16 mouse cellular contexts compared by ENCODE assay signal in the genomic region with DNA sequence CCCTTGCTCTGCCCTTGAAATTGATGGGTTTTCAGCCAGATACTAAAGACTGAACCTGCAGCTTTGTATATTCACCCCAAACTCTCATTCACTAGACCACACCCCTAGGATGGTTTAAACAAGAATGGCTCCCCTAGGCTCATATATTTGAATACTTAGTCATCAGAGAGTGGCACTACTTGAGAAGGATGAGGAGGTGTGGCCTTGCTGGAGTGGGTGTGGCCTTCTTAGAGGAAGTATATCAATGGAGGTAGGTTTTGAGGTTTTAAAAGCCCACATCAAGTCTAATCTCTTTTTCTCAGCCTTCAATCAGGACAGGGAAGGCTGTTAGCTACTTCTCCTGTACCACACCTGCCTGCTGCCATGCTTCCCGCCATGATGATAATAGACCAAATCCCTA.
"Had no signal": no experiment of that assay in that cellular context is flagged by ENCODE, and none has a peak within 500 bp of the region (broad histone marks: within the 10 kb centered on the region; RNA-seq: fewer than 3 reads in every experiment).

No protein-coding gene starts in this region.

- H3K27ac ChIP-seq: kidney, embryonic 15.5 days; limb, embryonic 10.5 days; liver, embryonic 15.5 days; midbrain, embryonic 13.5 days; neural tube, embryonic 12.5 days; stomach, embryonic 15.5 days had no signal

- ATAC-seq: lung, postnatal 0 days; midbrain, embryonic 13.5 days had no signal

- H3K9ac ChIP-seq: kidney, embryonic 15.5 days; liver, embryonic 15.5 days; midbrain, embryonic 13.5 days; neural tube, embryonic 12.5 days; stomach, embryonic 15.5 days had no signal

- H3K4me3 ChIP-seq: kidney, embryonic 15.5 days; limb, embryonic 10.5 days; liver, embryonic 15.5 days; midbrain, embryonic 13.5 days; myocyte; neural tube, embryonic 12.5 days; stomach, embryonic 15.5 days had no signal

- H3K27me3 ChIP-seq: kidney, embryonic 15.5 days; liver, embryonic 15.5 days; midbrain, embryonic 13.5 days; neural tube, embryonic 12.5 days; stomach, embryonic 15.5 days had no signal

- H3K9me3 ChIP-seq: kidney, embryonic 15.5 days; liver, embryonic 15.5 days; midbrain, embryonic 13.5 days had no signal

- DNase-seq: kidney, adult 2 months; kidney, postnatal 14 days; lung, adult 2 months; lung, postnatal 36 days; retina, postnatal 1 day; right cerebral cortex, postnatal 4 days; spleen, adult 18-20 months had no signal

- H3K4me2 ChIP-seq: kidney, embryonic 15.5 days; liver, embryonic 11.5 days; liver, embryonic 15.5 days; midbrain, embryonic 13.5 days; neural tube, embryonic 12.5 days; stomach, embryonic 15.5 days had no signal
